Mouse (Mus musculus): ENCODE measurements around the gene Lmx1a.

Lmx1a gene

GRCm38 (mm10) chr1:167693499-167694240, 4.6 kb downstream of the Lmx1a start:
- DNase-seq (ENCODE audit: low read depth, low spot score): no peak

- DNase-seq (ENCODE audit: low read depth, low spot score): no peak
These were observed 5.7 kb downstream of the Lmx1a start for GRCm38 (mm10) chr1:167694731-167695130.

- DNase-seq (ENCODE audit: low read depth, low spot score): no peak
These were observed 6.9 kb downstream of the Lmx1a start for GRCm38 (mm10) chr1:167695910-167696459.

GRCm38 (mm10) chr1:167699706-167700105, 10.7 kb downstream of the Lmx1a start:
- no peak for DNase-seq (ENCODE audit: low read depth, low spot score)

GRCm38 (mm10) chr1:167700221-167700620, 11.2 kb downstream of the Lmx1a start:
- no peak for DNase-seq (ENCODE audit: low read depth, low spot score)

GRCm38 (mm10) chr1:167705527-167705926, 16.5 kb downstream of the Lmx1a start:
- DNase-seq (ENCODE audit: low read depth, low spot score): no peak

- no peak for DNase-seq (ENCODE audit: low read depth, low spot score)
These were observed 19.7 kb downstream of the Lmx1a start for GRCm38 (mm10) chr1:167708761-167709160.

- no peak for DNase-seq (ENCODE audit: low read depth, low spot score)
These were observed 26.8 kb downstream of the Lmx1a start for GRCm38 (mm10) chr1:167715730-167716341.

GRCm38 (mm10) chr1:167734471-167734870, 45.4 kb downstream of the Lmx1a start:
- no peak for DNase-seq (ENCODE audit: low read depth, low spot score)

- peak; percentile 45 for DNase-seq (ENCODE audit: low read depth, low spot score)
These were observed 47.8 kb downstream of the Lmx1a start for GRCm38 (mm10) chr1:167736793-167737192.

GRCm38 (mm10) chr1:167739286-167739685, 50.2 kb downstream of the Lmx1a start:
- DNase-seq (ENCODE audit: low read depth, low spot score): no peak

GRCm38 (mm10) chr1:167746676-167747075, 57.6 kb downstream of the Lmx1a start:
- DNase-seq (ENCODE audit: low read depth, low spot score): no peak

- no peak for DNase-seq (ENCODE audit: low read depth, low spot score)
These were observed 63.6 kb downstream of the Lmx1a start for GRCm38 (mm10) chr1:167752661-167753060.

- DNase-seq (ENCODE audit: low read depth, low spot score): no peak
These were observed 65.0 kb downstream of the Lmx1a start for GRCm38 (mm10) chr1:167754085-167754484.

- DNase-seq (ENCODE audit: low read depth, low spot score): no peak
These were observed 65.8 kb downstream of the Lmx1a start for GRCm38 (mm10) chr1:167754636-167755522.

- no peak for DNase-seq (ENCODE audit: low read depth, low spot score)
These were observed 69.2 kb downstream of the Lmx1a start for GRCm38 (mm10) chr1:167758208-167758607.

GRCm38 (mm10) chr1:167760307-167760706, 71.3 kb downstream of the Lmx1a start:
- DNase-seq (ENCODE audit: low read depth, low spot score): no peak

- no peak for DNase-seq (ENCODE audit: low read depth, low spot score)
These were observed 72.8 kb downstream of the Lmx1a start for GRCm38 (mm10) chr1:167761785-167762223.

- DNase-seq (ENCODE audit: low read depth, low spot score): no peak
These were observed 77.6 kb downstream of the Lmx1a start for GRCm38 (mm10) chr1:167766619-167767018.

- DNase-seq (ENCODE audit: low read depth, low spot score): no peak
These were observed 81.4 kb downstream of the Lmx1a start for GRCm38 (mm10) chr1:167770457-167770856.

GRCm38 (mm10) chr1:167779766-167780488, 90.9 kb downstream of the Lmx1a start:
- DNase-seq (ENCODE audit: low read depth, low spot score): no peak
